Mouse (Mus musculus) left cerebral cortex, postnatal 25 days (tissue): Measurements from ENCODE around the gene Oxld1. TPM values are rescaled to one million over a fixed set of nuclear protein-coding genes. Genes with fewer than 3 reads are reported as not detected.

Experiments
- DNase-seq, 2 experiments: peaks; one replicate each; pipeline ENCODE4 v3.0.0; 2022; ENCODE audit warnings: low spot score in 2 of 2, mixed read lengths in 1 of 2
- intact Hi-C: fragments of 180-260 bp; cut with DNase I; formaldehyde crosslinking; loops from one replicate; pipeline ENCODE4 v1.15.1; 2025
- total RNA-seq, 2 experiments: library from RNA; stranded (reverse); gene quantifications; 2 replicates each; pipeline ENCODE4 v1.2.3; 2021

The Oxld1 gene
- 10 to 100 TPM; 12.6 to 15.9 TPM for total RNA-seq

GRCm38 (mm10) chr11:120457772-120458751, at the start of gene Oxld1, which contains the start of gene Ccdc137:
Gene Oxld1 (minus strand): TSS chr11:120458068.
Gene Ccdc137 (plus strand): TSS chr11:120458115.
- intact Hi-C loops: loop anchor here (1.0 kb wide), 1 partner anchor 21 kb away; the partner anchor contains the start of gene Nploc4
- peak; percentile 83 for DNase-seq

DNA sequence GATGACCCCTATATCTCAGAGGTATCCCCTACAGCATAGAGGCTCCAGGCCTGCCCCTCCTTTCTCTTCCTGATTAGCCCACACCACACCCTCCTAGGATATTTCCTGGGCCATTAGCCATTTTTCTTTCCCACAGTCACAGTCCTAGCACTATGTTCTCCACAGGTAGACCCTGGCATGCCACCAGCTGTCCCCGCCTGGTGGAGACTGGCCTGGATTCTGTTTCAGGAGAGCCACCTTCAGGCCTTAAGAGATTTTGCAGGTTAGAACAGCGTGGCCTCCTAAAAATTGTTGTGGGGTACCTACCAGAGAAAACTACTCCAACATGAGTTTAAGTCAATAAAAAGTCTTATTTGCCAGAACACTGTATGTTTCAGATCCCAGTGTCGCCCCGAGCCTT, 49.0 kb upstream of the Oxld1 start:
- intact Hi-C loops: no loop called here
- DNase-seq: no peak

GRCm38 (mm10) chr11:120505661-120506060, 47.8 kb upstream of the Oxld1 start:
- intact Hi-C loops: no loop called here
- no peak for DNase-seq

DNA sequence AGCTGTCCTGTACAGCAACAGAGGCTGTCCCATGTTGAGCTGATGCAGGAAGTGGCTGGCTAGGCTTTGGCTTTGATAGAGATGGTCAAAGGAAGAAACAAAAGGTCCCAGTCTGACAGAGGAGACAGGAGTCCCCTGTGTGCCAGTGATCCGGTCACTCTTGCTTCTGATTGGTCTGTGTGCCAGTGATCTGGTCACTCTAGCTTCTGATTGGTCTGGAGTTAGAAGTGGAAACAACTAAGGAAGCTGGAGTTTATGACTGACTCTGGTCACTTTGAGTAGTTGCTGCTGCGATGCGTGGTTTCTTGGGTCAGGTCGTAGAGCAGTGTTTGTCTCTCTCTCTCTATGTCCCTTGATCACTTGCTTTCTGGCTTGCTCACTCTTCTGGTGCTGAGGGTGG, 43.8 kb upstream of the Oxld1 start:
- DNase-seq: no peak
- intact Hi-C loops: no loop called here

DNA sequence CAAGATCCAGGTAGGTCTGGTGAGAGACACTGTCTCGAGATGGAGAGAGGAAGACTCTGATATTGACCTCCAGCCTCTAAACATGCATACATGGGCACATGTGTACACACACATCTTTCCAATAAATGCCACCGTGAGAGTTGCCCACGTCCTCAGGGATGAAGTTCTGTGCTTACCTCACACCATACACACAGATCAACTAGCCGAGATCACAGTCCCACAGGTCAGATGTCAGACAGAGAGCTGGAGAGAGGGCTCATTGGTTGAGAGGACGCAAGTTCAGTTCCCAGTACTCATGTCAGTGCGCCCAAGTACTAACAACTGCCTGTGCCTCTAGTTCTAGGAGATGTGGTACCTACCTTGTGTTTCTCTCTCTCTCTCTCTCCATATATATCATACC, 43.1 kb upstream of the Oxld1 start:
- no peak for DNase-seq
- intact Hi-C loops: no loop called here

DNA sequence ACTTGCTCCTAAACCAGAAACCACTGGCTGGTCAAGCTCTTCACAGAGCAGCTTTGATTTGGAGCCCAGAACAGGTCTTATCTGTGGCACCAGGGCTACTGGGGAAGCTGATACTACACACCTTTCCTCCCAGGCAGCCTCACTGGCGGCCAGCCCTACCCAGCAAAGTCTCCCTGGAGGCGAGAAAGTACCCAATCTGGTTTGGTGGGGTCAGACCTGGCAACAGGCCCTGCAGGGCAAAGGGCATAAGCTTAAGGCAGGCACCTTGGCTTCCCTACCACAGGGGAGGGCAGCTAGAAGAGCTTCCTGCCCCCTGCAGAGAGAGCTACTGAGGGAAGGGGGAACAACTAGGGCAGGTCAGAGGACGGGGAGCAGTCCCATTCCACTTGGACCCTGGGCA, 42.5 kb upstream of the Oxld1 start:
- no peak for DNase-seq
- intact Hi-C loops: no loop called here

GRCm38 (mm10) chr11:120499894-120500293, 42.0 kb upstream of the Oxld1 start:
- DNase-seq: no peak
- intact Hi-C loops: no loop called here

DNA sequence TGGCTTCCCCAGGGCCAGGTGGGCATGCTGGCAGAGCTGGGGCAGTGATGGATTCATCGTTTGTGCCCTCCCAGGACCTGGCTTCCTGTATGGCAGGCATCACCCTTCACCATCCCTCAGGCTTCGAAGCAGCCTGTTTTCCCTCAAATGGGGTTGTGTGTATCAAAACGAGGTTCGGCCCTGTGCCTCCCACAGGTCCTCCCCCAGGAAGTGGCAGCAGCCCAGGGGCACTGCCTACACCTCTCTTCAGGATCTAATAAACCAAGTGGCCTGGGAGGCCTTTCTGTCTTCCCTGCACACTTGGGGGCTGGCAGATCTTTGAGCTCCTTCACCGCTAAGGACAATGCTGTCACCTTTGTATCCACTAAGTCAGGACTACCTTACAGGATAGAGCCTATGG, 41.0 kb upstream of the Oxld1 start:
- intact Hi-C loops: no loop called here
- no peak for DNase-seq

DNA sequence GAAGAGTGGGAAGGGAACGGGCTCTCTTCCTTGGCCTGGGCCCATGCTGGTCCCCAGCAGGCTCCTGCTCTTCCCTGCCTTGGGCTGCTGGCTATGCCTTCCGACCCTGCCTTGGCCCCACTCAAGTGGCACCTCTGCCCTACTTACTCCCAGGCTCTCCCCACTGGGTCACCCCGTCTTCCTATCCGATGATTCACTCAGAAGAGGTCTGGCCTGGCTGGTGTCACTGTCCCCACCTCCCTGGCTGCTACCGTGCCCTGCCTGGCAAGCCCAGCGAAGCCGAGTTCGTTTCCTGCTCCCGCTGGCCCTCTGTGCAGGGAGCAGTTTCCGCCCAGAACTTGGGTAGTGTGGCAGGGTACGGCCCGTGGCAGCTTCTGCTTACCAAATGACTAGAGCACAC, 40.4 kb upstream of the Oxld1 start:
- no peak for DNase-seq
- intact Hi-C loops: no loop called here

GRCm38 (mm10) chr11:120497436-120497835, 39.6 kb upstream of the Oxld1 start:
- intact Hi-C loops: no loop called here

GRCm38 (mm10) chr11:120493911-120494310, 36.0 kb upstream of the Oxld1 start:
- intact Hi-C loops: no loop called here
- no peak for DNase-seq

More at GRCm38 (mm10) chr11:120497436-120497835, 39.6 kb upstream of the Oxld1 start:
- DNase-seq: no peak

GRCm38 (mm10) chr11:120493351-120493750, 35.5 kb upstream of the Oxld1 start:
- no peak for DNase-seq
- intact Hi-C loops: no loop called here

DNA sequence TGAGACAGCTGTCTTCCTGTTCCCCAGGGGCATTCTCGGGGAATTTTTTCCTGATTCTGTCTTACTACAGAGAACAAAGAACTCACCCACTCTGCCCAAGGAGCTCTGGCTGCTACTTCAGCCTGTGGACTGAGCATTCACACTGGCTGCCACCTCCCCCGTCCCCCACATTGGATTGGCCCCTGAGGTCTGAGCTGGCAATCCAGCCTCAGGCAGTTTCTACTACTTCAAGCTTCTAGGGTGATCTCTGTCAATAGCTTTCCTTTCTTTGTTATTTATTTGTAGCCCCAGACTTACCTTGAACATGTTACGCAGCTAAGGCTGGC, 35.0 kb upstream of the Oxld1 start:
- DNase-seq: peak in 1 of 2 experiments; percentile 17
- intact Hi-C loops: no loop called here

GRCm38 (mm10) chr11:120492024-120492877, 34.4 kb upstream of the Oxld1 start:
- intact Hi-C loops: no loop called here
- peak; percentile 28 to 40 for DNase-seq

DNA sequence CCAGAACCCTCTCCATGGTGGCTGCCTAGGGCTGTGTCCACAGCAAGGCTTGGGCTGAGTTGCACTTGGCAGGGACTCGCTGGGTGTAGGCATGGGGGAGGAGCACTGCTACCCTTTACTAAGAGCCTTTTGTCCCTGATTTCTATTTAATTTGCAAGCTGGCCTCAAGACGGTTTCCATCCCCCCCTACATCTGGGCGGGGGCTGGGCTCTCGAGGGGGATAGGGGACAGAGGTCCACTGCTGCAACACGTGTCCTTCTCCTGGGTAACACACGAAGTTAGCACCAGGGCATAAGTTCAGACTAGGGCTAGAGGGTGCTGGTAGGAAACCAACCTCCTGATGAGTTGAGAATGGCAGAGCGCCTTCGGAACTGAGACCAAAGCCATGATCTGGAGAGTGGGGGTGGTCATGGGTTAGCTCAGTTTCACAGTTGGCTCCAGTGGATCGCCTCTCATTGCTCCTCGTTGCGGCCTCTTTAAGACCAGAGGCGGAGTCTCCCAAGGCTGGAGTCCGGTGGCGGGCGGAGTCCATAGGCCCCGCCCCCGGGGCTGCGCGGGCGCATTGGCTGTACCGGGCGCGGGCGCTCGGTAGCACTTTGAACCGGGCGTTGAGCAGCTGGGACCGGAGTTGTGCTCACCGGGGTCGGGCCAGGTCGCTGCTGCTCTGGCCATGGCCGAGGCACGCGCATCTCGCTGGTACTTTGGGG, 33.6 kb upstream of the Oxld1 start, which contains the start of gene Slc25a10:
Gene Slc25a10 (plus strand): TSS at position 524 of the 707 bp plus-strand sequence.
- peak; percentile 90 to 91 for DNase-seq
- intact Hi-C loops: no loop called here

DNA sequence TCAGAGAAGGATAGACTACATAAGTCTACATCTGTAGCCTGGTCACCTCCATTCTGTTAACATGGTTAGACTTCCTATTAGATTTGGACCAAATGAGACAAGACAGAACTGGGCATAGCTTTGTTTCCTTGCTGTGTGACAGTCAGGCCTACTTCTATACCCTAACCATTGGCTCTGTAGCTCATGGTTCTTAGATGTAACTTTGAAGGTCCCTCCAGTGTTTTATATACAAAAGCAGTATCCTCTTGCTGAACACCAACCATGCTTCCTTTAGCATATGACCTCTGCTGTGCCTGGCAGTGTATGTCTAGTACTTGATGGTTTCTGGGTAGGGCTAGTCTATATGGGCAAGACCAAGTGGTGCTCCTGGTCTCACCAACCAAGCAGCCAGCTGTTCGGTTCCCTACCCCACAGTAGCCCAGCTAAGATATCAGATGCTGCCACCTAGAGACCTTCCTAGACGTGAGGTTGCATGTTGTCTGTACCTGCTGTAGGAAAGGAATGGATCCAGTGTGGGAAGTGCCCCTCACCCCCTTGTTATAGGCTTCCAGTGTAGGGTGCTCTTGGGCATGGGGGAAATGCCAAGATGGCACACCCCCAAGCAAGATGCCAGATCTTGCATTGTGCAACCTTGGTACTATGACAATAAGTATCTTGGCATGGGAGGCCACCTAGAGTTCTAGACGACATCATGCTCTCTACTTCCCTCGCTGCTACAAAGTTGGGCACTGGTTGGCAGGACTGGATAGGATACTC, 32.6 kb upstream of the Oxld1 start:
- intact Hi-C loops: no loop called here

GRCm38 (mm10) chr11:120489054-120489761, 31.3 kb upstream of the Oxld1 start:
- intact Hi-C loops: loop anchor here (2.0 kb wide), 1 partner anchor 124 kb away; no protein-coding TSS in a partner anchor
- peak; percentile 63 to 79 for DNase-seq

More for the DNA sequence above, 32.6 kb upstream of the Oxld1 start:
- DNase-seq: no peak

DNA sequence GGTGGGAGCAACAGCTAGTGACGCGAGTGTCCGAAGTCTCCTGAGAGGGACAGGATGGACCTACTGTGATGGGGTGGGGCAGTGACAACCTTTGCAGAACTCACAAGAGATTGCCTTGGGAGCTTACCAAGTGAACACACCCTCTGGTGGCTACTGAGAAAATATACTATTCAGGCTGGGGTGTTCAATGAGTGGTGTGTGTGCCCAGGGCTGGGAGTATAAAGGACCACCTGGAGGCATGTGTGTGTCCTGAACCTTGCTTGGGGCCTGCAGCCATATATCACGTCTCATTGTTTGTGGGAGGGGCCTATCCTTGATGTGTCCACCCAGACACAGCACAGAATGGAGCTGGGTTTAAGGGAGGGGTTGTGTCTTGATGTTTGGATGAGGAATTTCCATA, 30.6 kb upstream of the Oxld1 start:
- DNase-seq: no peak
- intact Hi-C loops: loop anchor here (2.0 kb wide), 1 partner anchor 124 kb away; no protein-coding TSS in a partner anchor
